Mouse (Mus musculus) testis, postnatal 14 days (tissue): ENCODE results near the gene Nsd1.
"Not testable (repeated sequence)": the region's sequence is repeated elsewhere in the genome, so short reads cannot be mapped to it uniquely, and the experiment has no call there.

Experiments used
- DNase-seq: peaks from one replicate; pipeline ENCODE4 v3.0.0; 2021; ENCODE audit warnings: low spot score

The Nsd1 gene

DNA sequence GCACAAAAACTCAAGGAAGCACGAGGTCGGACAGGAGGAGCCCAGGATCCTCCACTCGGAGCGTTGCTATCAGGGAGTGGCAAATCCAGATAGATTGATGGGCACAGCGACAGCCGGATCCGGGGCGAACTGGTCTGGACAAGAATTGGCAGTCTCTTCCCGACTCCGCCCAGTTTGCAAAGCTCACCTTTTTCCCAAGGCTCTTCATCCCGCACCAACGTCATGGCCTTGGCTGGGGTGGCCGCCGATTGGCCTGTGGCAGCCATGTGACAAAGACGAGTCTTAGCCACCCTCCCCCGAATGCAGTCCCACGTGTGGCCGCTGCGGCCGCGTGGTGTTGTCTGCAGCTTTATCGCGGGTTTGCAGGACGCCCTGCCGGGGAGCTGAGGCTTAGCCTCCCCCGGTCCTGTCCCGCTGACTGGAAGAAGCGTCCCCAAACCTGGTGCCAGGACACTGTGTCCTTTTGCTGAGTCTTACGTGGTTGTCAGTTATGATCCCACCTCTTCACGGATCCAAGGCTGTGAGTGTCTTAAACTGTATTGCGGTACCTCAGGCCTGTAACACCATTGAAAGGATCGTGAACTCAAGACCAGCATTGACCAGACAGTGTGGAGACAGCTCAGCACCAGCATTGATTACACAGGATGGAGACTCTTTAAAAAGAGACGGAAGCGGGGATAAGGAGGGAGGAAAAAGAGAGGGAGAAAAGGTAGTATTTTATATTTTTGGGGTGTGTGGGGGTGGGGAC is 19.3 kb upstream of the Nsd1 start:
- peak; percentile 93 for DNase-seq

GRCm38 (mm10) chr13:55191535-55191934 is 18.0 kb upstream of the Nsd1 start:
- DNase-seq, result no peak

DNA sequence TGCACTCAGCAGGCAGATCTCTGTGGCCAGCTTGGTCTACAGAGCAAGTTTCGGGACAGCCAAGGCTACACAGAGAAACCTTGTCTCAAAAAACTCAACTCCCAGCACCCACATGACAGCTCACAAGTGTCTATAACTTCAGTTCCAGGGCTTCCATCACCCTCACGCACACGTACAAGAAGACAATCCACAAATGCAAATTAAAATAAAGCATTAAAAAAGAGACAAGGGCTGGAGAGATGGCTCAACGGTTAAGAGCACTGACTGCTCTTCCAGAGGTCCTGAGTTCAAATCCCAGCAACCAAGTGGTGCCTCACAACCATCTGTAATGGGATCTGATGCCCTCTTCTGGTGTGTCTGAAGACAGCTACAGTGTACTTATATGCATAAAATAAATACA is 6.8 kb upstream of the Nsd1 start:
- DNase-seq, result not testable (repeated sequence)

GRCm38 (mm10) chr13:55203740-55204139 is 5.8 kb upstream of the Nsd1 start:
- peak; percentile 55 for DNase-seq

GRCm38 (mm10) chr13:55204667-55205389 is 4.8 kb upstream of the Nsd1 start:
- DNase-seq, result peak; percentile 34

GRCm38 (mm10) chr13:55205448-55206205 is 4.0 kb upstream of the Nsd1 start:
- no peak for DNase-seq

- DNase-seq, result no peak
Observed at GRCm38 (mm10) chr13:55208837-55209648, 539 bp upstream of the Nsd1 start.

DNA sequence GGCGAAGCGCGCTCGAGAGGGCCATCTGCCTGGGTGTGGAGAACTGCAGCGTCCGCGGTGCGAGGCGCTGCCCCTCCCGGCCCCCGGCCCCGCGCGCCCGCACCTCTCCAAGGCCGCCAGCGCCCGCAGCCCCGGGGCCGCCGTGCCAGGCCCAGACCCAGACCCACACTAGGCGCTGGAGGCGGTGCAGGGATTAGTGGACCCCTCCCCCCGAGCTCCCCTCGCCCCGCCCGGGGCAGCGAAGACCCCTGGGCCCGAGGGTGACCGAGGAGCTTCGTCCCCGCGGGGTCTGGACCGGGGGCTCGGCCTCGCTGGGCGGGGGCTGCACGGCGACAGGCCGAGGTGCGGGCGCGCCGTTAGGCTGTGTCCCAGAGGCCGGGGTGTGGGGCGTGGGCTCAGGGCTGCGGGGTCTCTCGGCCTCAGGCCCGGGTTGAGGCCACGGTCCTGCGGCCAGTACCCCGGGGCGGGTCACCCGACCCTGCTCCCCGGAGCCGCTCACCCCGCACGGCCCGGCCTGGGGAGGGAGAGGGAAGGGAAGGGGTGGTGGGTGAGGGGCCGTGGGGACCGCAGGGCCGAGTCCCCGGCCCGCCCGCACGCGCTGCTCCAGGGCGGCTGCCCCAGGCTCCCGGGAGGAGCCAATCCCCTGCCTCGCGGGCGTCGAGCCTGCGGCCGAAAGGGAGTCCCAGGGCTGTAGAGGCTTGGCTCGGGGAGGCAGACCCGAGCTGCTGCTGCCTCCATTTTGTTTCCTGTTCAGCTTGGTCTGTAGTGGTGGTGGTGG is 800 bp downstream of the Nsd1 start:
- DNase-seq, result peak; percentile 81

DNA sequence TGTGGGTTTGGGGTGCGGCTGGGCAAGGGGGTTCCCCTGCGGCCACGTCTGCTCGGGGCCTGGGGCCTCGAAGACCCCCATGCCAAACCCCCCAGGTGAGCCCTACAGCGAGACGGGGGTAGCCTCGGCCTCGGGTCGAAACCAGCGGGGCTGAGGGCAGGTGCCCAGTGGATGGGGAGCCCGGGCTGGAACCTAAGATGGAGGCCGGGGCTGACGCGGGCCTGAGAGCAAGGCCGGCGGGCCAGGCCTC is 1.3 kb downstream of the Nsd1 start:
- DNase-seq, result no peak

- DNase-seq, result peak; percentile 93
Observed at GRCm38 (mm10) chr13:55211221-55212010, 1.8 kb downstream of the Nsd1 start.

GRCm38 (mm10) chr13:55212011-55212360 is 2.4 kb downstream of the Nsd1 start:
- peak; percentile 82 for DNase-seq

GRCm38 (mm10) chr13:55212361-55213137 is 3.0 kb downstream of the Nsd1 start:
- peak; percentile 79 for DNase-seq

DNA sequence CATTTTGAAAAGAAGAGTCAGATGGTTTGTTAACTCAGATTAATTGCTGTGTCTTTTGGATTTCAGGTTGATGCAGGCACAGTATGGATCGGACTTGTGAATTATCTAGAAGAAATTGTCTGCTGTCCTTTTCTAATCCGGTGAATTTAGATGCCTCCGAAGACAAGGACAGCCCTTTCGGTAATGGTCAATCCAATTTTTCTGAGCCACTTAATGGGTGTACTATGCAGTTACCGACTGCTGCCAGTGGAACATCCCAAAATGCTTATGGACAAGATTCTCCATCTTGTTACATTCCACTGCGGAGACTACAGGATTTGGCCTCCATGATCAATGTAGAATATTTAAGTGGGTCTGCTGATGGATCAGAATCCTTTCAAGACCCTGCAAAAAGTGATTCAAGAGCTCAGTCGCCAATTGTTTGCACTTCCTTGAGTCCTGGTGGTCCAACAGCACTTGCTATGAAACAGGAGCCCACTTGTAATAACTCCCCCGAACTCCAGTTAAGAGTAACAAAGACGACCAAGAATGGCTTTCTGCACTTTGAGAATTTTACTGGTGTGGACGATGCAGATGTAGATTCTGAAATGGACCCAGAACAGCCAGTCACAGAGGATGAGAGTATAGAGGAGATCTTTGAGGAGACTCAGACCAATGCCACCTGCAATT is 3.7 kb downstream of the Nsd1 start:
- DNase-seq, result no peak

- no peak for DNase-seq
Observed at GRCm38 (mm10) chr13:55224364-55224763, 14.8 kb downstream of the Nsd1 start.

- no peak for DNase-seq
Observed at GRCm38 (mm10) chr13:55230701-55231100, 21.1 kb downstream of the Nsd1 start.

DNA sequence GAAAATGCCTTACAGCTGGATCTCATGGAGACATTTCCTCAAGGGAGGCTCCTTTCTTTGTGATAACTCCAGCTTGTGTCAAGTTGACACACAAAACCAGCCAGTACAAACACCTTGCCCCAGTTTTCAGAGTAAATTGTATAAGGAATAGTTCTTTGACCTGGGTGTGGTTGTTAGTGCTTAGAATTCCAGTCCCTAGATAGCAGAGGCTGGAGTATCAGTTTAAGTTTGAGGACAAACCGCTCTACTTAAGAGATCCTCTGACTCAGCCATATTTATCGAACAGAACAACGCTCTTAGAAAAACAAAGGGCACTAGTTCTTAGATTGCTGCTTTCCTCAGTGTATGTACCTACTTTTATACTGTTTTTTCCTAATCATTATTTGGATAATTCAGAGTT is 33.6 kb downstream of the Nsd1 start:
- no peak for DNase-seq

DNA sequence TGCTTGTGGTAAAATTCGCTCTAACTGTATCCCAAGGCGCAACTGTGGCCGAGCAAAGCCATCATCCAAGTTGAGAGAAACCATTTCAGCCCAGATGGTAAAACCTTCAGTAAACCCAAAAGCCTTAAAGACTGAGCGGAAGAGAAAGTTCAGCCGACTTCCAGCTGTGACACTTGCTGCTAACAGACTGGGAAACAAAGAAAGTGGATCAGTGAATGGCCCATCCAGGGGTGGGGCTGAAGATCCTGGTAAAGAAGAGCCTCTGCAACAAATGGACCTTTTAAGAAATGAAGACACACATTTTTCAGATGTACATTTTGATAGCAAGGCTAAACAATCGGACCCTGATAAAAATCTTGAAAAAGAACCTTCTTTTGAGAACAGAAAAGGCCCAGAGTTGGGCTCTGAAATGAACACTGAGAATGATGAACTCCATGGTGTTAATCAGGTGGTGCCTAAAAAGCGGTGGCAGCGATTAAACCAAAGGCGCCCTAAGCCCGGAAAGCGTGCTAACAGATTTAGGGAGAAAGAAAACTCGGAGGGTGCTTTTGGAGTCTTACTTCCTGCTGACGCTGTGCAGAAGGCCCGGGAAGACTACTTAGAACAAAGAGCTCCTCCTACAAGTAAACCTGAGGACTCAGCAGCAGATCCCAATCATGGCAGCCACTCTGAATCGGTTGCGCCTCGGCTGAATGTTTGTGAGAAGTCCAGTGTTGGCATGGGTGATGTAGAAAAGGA is 37.9 kb downstream of the Nsd1 start:
- DNase-seq, result no peak

GRCm38 (mm10) chr13:55249246-55249645 is 39.7 kb downstream of the Nsd1 start:
- no peak for DNase-seq

DNA sequence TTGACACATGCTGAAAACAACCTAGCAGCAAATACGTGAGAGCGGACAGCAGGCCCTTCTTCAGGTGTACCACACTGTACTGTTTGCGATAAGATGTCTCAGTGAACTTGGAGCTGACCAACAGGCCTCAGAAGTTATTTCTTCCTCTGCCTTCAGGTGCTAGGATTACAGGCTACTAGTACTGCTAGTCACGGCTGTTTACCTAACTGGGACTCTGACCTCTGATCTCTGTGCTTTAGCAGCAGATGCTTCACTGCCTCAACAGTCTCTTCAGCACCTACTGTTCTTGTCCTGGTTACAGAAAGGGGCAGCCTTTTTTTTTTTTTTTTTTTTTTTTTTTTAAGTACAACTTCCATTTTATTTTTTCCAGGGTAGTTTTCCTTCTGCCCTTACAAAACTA is 43.2 kb downstream of the Nsd1 start:
- no peak for DNase-seq
